Mouse (Mus musculus) c-Kit-positive CD71-positive TER-119-negative erythroid progenitor cells, embryonic 14.5 days (primary cell): ENCODE results near the gene Lmbrd2.
A peak's percentile ranks its signal among the peaks of the same experiment; 100 is the strongest.
"Not testable (repeated sequence)": the region's sequence is repeated elsewhere in the genome, so short reads cannot be mapped to it uniquely, and the experiment has no call there.

Source experiments
- DNase-seq: peaks from one replicate; pipeline ENCODE4 v3.0.0-alpha.2; 2013; ENCODE audit warnings: low read depth

Gene Lmbrd2

DNA sequence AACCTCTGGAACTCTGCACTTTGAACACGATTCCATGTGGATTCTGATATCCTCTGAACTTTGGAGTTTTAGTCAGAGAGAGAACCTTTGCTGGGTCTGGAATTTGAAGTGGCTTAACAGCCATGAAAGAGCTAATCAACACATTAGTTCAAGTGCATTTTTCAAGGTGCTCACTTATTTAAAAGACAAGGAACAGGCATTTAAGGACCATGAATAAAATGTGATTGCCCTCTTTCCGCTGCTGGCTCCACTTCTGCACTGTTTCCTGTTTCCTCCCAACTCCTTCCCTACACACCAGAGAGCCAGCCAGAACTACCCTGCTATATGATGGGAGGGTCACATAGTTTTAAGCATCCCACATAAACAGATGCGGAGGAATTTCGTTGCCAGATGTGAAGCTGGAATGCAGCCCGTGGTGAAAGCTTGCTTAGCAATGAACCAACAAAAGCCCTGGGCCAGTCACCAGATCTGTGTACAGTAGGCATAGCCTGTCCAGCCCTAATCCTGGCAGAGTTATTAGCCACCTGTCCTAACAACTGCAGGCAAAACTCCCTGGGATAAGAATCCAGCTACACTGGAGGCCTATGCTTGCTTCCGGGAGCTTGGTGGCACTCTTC, 5.4 kb upstream of the Lmbrd2 start:
- DNase-seq = no peak

DNA sequence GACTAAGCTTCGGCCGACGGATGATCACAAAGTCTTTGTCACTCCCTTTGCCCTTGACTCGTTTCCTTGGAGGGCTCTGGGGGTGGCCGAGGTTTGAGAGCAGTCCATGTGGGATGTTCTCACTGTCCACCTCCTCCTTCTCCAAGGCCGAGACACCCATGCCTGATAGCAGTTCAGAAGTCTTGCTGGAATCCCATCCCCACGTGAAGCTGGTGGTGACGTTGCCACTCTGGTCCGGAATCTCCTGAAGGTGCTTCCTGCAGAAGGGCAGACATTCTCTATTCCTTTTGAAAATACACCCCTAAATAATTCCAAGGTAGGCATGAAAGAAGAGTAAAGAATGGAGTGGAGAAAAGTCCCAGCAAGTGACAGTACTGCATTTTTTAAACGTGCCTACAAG, 903 bp upstream of the Lmbrd2 start:
- DNase-seq = no peak

DNA sequence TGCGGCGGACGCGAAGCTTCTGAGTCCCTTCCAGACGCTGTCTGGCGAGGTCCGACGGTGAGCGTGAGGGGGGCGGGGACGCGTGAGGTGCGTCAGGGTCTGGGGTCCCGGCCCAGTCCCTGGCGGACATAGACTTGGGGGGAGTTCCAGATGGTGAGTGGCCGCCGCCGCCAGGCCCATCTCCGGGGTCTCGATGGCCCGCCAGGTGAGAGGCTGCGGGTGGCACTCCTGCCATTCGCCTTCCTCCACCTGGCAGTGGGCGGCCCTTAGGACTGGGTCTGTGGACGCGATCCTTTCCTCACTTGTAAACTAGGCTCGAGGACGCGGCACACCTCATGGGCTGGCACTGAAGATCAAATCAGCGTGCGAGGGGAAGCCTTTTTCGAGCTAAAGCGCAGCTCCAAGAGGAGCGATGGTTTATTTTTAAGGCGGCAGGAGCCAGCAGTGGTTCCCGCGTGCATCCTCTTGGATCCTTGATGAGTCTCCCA, 378 bp downstream of the Lmbrd2 start:
- DNase-seq = no peak

DNA sequence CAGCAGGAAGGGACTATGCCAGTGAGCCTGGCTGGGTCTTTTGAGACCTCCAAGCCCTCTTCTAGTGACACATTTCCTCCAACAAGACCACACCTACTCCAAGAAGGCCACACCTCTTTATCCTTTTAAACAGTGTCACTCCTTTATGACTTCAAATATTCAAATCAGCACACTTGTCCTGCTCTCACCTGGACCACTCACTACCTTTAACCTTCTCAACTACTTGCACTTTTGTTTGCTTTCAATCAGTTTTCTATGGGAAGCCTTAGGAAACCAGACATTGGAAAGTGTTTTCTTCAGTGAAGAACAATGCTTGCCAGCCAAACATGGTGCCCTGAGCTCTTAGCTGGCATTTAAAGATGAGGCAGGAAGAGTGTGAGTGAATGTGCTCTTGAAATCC, 15.0 kb downstream of the Lmbrd2 start, which contains the start of gene Skp2:
Gene Skp2 (minus strand): TSS at position 101 of the 400 bp plus-strand sequence.
- no peak for DNase-seq

DNA sequence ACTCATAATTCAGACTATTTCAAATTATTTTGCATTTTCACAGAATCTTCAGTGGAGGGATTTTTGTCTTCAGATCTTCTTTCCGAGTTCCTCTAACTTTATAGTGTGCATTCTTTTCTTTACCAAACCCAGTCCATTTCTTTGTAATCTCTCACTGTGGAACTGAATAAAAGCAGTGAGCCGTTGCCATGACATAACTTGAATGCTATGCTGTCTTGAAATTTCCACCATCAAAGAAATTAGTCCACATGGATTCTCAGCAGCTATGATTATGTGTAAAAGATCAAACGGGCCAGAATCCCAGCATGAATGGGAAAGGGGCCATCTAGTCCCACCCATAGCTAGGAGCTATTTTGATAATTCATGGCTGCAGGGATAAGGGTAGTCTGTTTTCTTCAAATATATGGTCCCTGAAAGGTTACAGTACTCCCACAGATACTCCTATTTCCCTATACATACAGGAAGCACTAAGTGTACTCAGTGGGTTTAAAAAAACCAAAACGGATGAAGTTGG, 22.3 kb downstream of the Lmbrd2 start:
- no peak for DNase-seq

DNA sequence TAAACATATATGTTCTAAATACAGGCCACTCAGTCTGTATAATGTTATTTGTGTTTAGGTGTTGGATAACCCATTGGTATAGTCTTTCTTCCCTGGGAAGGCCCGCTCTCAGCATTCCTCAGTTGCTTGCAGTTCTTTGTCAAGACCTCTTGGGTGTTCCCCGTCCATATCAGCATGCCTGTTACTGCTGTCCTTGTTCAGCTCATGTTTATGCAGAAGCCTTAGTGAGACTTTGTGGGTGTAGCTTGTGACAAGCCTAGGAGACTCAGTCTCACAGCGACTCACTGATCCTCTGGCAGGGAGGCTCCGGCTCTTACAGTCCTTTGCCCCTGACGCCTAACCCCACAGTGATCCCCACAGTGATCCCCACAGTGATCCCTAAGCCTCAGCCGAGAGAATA, 23.8 kb downstream of the Lmbrd2 start:
- DNase-seq = no peak

DNA sequence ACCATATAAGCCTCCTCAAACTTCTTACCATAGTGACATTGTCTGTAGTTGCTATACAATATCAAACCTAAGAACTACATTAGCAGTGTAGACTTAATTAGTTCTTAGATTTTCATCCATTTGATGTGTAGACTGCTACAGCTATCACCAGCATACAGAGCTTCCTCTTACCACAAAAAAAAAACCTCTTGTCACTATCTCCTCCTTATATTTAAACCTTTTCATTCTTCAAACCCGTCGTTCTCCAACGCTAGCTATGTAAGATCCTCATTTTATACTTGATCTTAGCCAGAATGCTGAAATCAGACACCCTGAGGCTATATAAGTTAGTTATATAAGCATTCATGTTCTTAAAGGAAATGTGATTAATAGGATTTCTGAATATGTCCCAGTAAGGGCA, 36.7 kb downstream of the Lmbrd2 start:
- no peak for DNase-seq

DNA sequence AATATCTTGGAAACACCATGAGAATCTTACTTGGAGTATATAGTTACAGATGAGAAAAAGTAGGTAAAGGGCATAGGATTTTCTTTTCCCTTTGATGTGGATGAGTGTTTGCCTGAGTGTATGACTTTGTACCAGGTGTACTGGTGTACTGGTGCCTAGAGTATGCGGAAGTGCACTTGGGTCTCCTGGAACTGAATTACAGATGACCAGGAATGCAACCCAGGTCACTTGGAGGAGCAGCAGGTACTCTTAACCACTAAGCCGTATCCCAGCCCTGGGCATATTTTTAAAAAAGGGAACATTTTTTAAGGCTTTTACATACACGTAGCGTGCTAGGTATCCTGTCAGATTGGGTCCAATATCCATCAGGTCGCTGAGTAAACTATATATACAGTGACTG, 43.6 kb downstream of the Lmbrd2 start:
- no peak for DNase-seq

DNA sequence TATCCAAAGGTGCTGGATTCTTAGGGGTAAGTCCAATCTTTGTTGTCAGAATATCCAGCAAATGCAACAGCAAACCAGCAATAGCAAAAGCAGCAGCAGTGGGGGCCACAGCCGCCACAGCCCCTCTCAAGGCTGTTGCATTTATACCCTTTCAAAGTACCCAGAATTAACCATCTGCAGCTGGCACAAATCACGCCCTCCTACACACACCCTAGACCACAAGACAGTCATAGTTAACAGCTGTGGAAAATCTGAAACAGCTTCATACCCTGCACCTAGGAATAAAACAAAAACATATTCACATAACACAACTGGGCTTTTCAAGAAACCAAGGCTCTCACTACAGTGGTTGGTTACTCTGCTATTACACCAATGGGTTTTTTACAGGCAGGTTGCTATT, 49.4 kb downstream of the Lmbrd2 start:
- DNase-seq = no peak

DNA sequence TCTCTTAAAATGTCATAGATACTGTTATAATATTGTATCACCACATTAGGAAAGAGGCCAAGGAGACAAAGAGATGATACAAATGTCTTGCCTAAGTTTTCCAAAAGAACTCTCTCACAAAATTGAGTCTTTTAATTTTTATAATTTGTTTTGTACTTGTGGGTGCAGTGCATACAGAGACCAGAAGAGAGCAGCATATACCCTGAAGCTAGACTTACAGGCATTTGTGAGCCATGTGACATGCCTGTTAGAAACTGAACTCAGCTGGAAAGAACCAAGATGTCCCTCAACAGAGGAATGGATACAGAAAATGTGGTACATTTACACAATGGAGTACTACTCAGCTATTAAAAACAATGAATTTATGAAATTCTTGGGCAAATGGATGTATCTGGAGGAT, 52.3 kb downstream of the Lmbrd2 start:
- DNase-seq = peak; percentile 3

DNA sequence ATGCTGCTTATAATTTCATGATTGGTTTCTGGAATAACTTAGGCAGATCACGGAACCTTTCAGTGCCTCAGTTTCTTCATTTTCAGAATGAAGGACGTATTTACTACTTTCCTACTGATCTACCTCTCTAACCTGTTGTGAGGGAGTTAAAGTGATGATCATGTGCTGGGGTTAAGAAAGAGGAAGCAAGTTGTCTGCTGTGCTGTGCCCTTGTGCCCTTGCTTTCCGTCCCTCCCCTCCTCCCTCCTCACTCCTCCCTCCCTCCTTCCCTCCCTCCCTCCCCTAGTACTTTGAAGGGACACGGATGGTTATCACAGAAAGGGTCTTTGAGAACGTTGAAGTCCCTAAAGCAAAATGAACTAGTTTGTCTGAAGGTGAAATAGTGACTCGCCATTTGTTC, 58.1 kb downstream of the Lmbrd2 start:
- DNase-seq = no peak

DNA sequence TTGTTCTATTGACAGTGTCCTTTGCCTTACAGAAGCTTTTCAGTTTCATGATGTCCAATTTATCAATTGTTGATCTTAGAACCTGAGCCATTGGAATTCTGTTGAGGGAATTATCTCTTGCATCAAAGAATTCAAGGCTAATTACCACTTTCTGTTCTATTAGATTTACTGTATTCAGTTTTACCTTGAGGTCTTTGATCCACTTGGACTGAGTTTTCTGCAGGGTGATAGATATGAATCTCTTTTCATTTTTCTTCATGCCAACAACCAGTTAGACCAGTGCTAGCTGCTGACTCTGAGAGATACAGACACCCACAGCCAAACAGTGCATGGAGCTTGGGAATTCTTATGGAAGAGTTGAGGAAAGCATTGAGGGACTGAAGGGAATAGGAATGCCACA, 71.5 kb downstream of the Lmbrd2 start:
- DNase-seq = no peak

DNA sequence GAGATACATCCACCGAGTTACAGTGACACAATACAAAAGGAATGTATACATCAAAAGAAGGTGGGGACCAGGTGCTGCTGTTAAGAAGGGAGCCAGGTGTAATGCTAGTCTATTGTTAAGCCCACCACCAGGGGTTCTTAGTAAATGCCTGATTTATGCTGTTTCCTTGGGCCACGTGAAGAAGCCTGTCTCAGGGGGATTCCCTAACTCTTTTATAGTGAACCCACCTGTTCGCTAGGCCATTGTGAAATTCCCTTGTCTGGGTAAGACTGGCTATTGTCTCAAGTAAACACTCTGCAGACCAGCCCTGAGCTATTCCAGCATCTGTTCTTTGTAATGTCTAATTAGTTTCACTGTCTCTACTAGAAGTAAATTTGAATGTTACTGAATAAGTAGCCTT, 72.7 kb downstream of the Lmbrd2 start:
- not testable (repeated sequence) for DNase-seq

DNA sequence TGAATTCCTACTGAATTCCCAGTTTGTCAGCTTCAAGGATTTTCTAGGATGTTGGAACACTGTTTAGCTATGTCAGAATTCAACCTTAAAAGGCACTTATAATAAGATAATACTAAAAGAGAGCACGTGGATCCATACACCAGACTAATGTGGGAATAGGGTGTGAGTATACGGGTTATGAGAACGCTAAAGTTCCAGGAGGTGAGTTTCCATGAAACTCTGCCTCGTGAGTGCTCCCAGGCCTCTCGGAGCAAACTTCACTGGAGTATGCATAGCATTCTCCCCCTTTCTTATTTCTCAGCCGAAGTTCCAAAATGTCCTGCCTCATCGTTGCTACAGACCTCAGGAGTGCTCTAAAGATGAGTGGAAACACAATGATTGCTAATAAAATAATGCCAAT, 73.1 kb downstream of the Lmbrd2 start:
- DNase-seq = not testable (repeated sequence)

DNA sequence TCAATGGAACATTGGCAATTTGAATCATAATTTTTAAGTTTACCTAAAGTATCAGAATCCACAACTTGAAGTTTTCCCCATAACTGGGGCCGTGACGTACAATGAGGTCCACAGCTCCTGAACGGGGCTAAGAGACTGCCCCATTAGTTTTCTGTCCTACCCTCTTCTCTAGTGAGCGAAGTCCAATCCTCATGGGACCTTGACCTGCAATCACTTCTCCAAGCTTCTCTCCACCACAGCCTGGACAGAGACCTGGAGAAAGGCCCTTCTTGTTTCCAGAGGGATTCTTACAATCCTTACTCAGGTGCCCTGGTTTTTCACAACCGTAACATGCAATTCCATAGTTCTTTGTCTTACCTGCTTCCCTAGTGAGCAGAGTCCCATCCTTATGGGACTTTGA, 76.1 kb downstream of the Lmbrd2 start:
- no peak for DNase-seq

DNA sequence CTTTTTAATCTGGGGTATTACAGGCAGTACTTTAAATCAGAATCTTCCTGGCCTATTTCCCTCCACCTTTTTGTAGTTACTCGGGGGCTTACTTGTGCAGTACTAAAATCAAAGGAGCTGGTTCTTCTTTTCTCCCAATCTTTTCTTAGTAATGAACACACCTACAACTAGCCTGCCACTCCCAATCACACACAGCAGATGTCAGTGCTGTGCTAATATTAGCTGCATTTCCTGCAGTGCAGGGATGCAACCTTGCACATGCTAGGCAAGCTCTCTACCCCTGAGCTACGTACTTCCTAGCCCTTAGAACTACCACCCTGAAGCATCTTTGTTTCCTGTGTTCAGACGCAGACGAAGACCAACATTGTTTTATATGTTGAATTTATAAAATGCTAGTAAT, 90.6 kb downstream of the Lmbrd2 start:
- not testable (repeated sequence) for DNase-seq

DNA sequence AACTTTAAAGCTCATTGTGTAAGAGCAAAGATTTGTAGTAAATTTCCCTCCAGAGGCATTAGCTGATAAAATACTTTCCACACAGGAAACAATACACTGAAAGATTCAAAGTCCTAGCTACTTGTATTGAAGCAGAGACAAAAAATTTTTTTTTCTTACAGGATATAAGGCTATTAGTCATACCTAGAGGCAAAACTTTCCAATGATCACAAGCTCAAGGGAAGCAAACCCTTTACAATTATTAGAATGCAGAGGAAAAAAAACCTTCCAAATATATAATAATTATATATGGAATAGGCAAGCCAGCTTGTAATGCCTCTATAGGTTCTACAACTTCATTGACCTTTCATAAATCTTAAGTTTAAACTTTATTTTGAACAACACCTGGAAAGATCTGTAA, 106.0 kb downstream of the Lmbrd2 start:
- DNase-seq = no peak
